Mouse (Mus musculus): ENCODE results near the gene Gm15217. TPM values are rescaled to one million over a fixed set of nuclear protein-coding genes. Genes with fewer than 3 reads are reported as not detected.
A peak's percentile ranks its signal among the peaks of the same experiment; 100 is the strongest.

The Gm15217 gene
- total RNA-seq, 2 experiments from 2014 or later, result not detected

DNA sequence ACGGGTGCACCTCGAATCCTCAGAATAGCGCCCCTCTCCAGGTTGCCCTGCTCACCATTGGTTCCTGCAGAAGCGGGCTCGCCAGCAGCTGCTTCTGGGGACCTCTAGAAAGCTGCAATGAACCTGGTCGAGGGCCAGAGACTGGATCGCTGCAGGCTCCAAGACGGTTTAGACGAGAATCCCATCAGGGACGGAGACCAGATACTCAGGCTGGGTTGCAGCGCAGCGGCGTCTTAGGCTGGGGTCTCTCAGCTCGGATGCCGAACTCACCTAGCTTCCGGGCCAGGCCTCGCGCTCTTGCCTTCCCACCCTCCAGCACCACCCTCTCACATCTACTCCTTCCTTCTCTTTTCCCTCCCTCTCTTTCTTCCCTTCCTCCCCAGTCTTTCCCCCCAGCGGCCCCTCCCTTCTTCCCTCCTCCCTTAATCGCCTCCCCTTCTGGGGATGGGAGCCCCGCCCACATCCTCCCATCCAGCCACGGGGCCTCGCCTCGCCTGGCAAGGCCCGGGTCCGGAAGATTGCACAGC is 11.1 kb downstream of the Gm15217 start, which contains the start of gene Bmp4:
Gene Bmp4 (minus strand): TSS at position 421 of the 527 bp plus-strand sequence.
- intact Hi-C loops (cut with DNase I), result no loop called here
- peak; percentile 59 to 69 for DNase-seq

DNA sequence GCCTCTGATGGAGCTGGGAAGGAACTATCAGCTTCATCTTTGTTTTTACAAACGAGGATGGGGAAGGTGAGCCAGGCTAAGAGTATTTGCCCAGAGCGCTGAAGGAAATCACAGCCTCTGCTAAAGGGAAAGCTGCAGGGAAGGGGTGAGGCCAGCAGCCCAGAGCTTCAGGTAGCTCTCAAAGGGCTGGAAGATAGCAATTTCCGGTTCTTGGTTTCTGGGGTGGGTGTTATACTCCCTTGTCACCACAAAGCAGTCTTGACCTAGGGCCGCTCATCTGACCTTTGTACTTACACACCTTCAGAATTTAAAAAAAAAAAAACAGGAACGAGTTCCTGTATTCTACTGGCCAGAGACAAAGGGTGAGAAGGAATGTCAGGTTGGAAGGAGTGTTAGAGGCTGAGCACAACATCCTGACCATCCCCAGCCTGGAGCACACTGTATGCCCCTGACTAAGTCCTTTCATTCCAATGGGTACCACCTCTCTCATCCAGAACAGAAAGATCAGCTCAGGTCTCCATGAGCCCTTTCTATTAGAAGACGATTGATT is 12.5 kb downstream of the Gm15217 start:
- DNase-seq, result no peak
- intact Hi-C loops (cut with DNase I), result no loop called here

DNA sequence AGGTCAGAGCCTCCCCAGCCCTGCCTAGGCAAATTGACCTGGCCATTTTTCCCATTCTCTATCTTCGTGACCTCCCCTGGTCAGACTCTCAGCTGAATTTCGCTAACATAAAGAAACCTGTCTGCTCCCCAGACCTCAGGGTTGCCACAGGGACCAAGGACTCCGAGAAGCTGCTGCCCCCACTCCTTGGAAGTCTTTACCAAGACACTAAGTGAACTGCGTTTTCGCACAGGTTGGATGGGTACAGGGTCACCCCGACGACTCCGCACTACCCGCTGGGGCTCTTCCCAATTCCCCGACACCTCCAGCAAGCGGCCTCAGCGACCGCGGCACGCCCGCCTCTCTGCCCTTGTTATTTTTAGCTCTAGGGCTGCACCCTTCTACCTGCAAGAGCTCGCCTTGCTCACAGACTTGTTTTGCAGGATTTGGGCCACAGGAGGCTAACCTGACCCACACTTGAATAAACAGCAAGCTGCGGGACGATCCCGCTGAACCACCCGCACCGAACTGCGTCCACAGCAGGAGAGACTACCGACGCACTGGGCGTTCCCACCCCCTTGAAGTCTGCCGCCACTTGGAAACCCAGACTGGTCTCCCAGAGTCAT is 19.0 kb downstream of the Gm15217 start:
- DNase-seq, result peak in 1 of 2 experiments; percentile 25
- intact Hi-C loops (cut with DNase I), result no loop called here

DNA sequence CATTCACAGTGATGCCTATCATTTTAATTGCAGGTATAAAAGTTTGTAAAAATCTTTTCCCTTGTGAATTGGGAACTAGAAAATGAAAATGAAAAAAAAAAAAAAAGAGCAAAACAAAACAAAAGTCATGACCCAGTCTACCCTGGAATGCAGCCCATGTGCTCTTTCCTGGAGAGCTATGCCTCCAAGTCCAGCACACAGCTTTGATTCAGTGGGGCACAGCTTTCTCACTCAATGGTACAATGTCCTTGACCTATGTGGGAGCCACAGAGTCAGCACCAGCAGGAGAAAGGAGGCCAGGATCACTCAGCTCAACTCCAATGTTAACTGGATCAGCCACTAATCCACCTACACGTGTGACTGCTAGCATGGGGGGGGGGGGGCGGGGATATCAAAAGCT is 20.7 kb downstream of the Gm15217 start:
- DNase-seq, result no peak
- intact Hi-C loops (cut with DNase I), result no loop called here

DNA sequence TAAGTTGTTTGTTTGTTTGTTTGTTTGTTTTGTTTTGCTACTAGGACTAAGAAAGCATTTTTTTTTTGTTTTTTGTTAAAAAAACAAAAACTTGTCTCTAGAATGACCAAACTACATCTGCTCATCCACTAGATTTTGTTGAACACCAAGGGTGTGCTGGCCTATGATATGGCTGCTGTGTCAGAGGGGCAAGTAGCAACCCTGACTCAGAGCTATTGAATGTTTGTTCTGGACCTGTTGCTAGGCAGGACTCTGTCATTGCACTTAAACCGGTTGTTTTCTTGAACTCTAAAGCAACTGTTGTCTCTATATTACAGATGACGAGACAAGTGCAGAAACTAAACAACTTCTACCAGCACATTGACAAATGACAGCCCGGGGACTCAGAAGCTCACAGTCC is 29.1 kb downstream of the Gm15217 start:
- DNase-seq, result no peak
- intact Hi-C loops (cut with DNase I), result no loop called here

DNA sequence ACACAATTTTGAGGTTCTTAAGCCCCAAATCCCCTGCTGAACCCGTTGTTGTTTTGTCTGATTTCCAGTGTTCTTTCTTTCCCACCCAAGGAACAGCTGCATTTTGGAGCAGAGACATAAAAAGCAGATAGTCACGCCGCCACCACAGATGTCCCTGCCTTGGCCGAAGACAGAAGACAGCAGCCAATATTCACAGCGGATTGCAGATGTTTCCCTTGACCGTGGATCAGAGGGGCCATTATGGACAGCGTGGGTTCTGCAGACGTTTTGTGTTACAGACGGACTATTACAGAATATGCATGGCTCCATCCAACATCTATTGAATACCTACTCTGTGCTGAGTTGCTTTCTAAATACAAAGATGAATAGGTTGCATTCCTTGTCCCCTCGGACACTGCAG is 29.8 kb downstream of the Gm15217 start:
- peak in 1 of 2 experiments; percentile 40 for DNase-seq
- intact Hi-C loops (cut with DNase I), result no loop called here

DNA sequence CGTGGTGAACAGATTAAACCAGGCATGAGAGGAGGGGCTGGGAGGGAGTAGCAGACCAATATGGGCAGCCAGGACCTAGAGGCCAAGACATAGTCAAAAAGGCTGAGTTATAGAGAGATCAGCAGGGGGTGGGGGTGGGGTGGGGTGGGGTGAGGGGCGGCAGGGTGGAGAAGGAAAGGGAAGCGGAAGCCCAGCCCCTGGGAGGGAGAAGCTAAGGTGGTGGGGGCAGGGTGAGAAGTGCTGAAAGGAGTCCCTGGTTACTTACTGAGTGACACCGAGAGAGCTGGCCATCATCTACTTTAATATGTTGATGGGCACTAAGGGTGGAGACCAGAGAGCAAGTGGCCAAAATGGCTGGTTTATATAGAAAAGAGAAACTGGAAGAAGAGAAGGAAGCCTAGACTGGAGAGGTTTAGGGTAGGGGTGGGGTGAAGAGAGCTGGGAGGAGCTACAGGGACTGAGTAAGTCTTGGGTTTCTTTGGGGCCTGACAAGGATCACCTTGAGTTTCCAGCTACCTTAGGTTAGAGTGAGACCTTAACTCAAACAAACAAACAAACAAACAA is 31.4 kb downstream of the Gm15217 start:
- no peak for DNase-seq
- intact Hi-C loops (cut with DNase I), result no loop called here

DNA sequence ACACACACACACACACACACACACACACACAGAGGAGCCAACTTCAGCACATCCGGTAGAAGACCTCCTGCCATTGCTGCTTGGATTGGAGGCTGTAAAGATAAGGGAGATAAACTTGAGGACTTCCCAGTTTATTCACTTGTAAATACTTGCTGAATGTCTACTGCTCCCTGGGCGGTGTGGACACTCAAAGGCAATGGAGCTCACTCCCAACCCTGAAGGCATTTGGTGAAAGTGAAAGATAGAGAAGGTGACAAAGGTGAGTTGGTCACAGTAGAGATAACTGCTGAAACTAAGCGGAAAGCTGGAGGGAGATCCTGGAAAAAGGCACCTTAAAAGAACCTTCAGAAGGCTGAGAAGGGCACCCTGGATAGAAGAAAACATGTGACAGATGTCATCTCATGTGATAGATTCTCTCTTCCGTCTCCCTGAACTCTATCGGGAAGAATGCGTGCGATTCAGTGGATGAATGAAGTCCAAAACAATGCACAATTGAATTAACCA is 33.3 kb downstream of the Gm15217 start:
- DNase-seq, result no peak
- intact Hi-C loops (cut with DNase I), result no loop called here

DNA sequence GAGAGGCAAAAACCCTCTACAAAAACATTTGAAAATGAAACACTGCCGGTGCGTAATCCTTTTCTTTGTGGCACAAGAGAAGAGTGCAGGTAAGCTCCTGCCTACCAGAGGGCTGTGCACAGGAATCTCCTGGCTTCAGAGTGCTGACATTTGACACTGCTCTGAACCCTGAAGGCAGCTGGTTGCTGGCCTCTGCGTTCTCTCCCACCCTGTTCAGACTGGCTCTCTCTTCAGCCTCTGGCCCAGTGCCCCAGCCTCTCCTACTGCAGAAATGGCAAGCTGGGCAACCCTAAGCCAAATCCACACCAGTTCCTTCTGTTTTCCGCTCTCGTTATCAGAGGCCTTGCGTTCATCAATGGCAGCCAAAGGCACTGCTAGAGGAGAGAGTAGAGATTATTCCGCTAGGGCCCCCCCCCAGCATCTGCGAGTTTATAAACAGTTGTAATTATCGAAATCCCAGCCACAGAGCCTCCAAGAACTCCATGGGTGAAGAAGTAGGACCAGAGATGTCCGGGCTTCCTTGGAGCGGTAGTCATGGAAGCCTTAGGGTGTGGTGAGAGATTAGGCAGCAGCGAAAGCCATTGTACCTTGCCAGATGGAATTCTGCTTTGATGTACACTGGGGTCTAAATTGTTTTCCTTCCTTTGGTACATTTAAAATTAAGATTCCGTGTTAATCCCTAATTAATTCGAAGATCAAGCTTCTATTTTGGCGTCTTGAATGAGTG is 39.3 kb downstream of the Gm15217 start:
- DNase-seq, result no peak
- intact Hi-C loops (cut with DNase I), result no loop called here

DNA sequence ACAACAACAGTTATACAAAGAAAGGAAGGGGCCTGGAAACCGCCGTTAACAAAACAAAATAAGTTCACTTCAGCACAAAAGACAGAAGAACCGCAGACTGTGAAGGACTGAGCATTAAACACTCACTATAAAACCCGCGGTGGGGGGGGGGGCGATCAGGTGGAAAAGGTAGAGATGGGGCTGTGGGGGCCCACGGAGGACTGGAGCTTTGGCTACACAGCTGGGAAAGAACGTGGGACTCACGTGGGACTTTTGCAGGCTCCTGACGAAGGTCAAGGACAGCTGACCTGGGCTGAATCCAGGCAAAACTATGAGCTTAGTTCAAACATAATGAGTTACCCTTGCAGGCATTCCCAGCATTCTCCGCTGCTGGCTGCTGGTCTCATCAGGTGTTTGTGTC is 40.1 kb downstream of the Gm15217 start:
- intact Hi-C loops (cut with DNase I), result no loop called here
- no peak for DNase-seq

DNA sequence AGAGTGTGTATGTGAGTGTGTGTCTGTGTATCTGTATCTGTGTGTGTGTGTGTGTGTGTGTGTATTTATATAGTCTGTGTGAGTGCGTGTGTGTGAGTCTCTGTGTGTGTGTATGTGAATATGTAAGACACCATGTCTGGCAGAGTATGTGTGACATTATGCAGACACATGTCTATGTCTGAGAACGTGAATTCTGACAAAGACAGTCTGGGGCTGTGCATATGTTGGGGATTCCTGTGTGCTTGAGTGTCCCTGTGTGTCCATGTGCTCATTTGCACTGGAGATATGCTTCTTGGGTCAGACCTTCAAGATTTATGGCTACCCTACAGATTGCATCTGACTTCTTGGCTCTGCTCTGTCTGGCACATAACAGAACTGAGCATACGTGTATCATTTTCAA is 42.6 kb downstream of the Gm15217 start:
- no peak for DNase-seq
- intact Hi-C loops (cut with DNase I), result no loop called here

DNA sequence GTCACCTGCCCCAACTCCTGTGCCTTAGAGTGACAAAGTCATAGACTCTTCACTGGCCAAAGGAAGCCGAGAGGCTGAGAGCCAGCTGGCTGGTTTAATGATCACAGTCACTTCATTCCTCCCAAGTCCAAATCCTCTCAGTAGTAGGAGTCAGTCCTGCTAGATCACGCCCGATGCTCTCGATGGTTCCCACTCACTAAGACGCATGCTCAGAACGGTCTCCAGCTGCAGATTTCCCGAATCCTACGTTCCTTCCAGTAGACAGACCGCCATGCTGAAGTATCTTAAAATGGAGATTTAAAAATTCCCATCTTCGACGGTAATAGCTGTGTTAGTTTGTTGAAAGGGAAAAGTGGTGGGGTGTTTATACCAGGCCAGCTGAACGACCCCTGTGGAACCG is 48.0 kb downstream of the Gm15217 start:
- intact Hi-C loops (cut with DNase I), result no loop called here
- no peak for DNase-seq

DNA sequence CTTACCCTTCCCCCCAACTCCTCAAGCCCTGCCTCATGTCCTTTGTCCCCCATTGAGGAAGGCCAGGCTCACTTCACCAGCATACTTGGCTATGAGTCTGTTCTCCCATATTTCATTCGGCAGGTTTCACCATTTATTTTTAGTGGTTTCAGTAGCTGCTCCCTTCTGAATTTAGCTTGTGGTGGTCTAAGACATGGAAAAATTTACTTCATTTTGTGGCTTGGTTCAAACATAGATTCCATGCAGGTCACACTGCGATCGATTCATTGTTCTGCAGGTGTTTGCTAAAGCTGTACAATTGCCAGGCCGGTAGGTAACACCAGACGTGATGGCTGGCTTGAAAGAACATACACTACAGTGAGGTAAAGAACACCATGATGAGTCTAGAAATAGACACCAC is 51.0 kb downstream of the Gm15217 start:
- intact Hi-C loops (cut with DNase I), result no loop called here
- DNase-seq, result no peak

Other genes with a start within 250 kb of the Gm15217 start
- 10 to 100 TPM; 12.1 to 15.4 TPM for gene Bmp4, start 11.3 kb downstream of the Gm15217 start, total RNA-seq (2021)

Data from heart, postnatal 14 days (tissue).